Mouse (Mus musculus) NIH3T3 (cell line): Measurements from ENCODE around the gene Usp53.
A peak's percentile ranks its signal among the peaks of the same experiment; 100 is the strongest.

ENCODE experiments used
- DNase-seq: peaks from one replicate; pipeline ENCODE4 v3.0.0-alpha.2; 2012; ENCODE audit warnings: low read depth

The Usp53 gene

DNA sequence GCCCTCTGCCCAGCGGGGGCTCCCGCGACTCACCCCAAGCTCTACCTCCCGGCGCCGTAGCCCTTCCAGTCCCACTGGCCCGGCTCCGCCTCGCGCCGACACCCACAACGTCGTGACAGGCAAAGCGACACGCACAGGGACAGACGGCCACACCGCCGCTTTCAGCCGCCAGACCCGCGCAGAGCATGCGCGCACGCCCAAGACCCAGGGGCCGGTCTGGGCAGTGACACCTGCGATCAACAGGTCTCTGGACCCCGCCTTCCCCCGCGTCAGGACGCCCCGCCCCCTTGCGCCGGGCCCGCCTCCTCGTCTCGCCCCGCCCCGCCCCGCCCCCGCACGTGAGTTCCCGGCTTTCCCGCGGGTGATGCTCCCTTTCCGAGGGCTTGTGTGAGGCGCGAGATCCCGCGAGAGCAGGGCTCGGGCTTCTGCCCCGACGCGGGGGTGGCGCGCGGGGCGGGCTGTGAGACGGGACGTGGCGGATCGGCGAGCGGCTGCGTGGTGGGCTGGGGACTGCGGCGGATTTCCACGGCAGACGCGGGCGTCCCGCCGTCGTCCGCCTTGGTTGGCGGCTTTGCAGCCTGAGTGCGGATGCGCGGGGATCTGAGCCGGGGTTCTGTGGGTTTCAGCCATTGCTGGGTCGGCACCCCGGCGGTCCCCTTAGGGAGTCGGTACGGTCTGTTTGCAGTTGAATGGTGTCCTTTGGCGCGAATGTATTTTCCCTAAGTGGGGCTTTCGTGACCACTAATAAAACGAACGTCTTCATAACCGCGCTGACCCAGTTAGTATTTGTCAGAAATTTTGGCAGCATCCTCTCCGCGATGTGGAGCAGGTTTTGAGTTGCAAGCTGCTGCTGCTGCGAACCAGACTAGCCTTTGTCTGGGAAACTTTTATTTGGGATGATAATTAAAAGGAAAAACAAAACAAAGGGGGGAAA, at the start of gene Usp53:
Usp53 (minus strand) TSS at position 262 of the 934 bp plus-strand sequence.
- peak; percentile 99 for DNase-seq

GRCm38 (mm10) chr3:123033804-123034203, 49.5 kb upstream of the Usp53 start:
- no peak for DNase-seq

GRCm38 (mm10) chr3:123025634-123026033, 41.3 kb upstream of the Usp53 start:
- no peak for DNase-seq

DNA sequence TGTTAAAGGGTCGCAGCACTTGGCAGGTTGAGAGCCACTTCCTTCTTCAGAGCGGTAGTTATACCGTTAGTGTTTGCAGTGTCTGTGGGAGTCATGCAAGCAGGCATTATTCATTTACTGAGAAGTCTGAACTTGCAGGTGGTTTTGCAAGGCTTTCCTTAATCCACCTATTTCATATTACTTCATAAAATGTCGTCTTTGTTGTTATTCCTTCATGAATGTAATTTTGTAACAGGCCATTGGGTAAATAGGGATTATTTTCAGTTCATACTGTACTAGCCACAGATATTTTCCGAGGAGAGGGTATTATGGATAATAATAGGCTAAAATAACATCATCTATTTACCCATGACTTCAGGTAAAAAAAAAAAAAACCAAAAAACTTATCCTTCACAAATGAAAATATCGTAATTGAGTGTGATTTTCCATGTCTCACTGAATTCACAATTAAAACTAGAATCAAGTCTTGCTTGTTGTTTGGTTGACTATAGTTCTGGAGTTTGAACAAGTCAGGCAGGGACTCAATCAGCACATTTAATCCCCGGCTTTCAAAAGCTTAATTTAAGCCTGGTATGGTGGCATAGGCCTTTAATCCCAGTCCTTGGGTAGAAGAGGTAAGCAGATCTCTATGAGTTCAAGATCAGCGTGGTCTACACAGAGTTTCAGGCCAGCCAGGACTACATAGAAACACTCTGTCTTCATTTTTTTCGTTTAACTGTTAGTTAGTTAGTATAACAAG, 40.4 kb upstream of the Usp53 start:
- no peak for DNase-seq

GRCm38 (mm10) chr3:123018792-123019191, 34.5 kb upstream of the Usp53 start:
- peak; percentile 69 for DNase-seq

DNA sequence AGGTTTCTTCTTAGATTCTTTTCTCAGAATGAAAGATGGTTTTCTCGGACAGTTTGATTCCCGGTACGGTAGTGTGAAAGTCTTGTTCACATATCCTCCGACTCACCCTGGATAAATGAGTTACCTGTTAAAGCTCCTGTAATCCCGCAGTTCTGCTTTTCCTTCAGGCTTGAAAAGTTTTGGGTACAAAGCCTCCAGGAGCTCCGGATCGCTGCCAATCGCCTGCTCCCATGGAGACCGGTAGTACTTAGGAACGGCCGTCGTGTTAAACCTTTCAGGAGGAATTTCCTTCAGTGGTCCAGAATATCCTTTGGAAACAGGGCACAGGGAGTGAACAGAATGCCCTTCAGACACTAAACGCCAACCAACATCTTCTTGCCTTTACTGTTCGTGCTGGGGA, 29.2 kb upstream of the Usp53 start:
- DNase-seq, result no peak

GRCm38 (mm10) chr3:123009417-123009816, 25.1 kb upstream of the Usp53 start:
- DNase-seq, result no peak

DNA sequence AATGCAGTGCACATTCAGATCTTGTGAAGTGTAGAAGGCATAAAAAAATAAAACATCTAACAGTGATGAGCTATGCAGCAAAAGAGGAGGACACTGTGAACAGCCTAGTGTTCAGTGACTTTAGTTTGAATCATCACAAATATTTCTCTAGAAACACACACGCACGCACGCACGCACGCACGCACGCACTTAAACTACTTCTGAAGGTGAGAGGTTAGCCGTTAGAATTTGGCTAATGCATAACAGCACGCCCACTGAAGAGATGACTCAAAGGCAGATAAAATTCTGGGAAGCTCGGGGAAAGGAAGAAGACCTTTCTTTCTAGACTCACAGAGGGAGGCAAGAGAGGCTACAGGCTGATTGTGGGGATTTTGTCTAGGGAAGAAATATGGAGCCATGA, 23.1 kb upstream of the Usp53 start:
- DNase-seq, result peak; percentile 86

DNA sequence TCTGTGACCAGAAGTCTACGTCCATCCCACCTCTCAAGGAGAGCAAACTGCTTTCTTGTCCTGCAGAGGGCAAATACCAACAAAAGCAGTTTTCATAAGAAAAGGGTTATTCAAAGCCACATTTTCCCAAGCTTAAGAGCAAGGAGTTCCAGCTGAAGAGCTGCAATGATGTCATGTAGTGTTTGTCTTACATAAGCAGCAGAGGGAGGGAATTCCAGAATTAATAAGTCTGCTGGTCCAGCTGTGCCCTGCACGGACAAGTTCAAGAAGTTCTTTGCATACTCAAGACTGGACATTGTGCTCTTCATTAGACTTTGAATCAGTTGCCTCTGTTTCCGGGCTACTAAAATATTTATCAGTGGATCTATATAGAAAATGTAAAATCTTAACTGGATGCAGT, 16.7 kb upstream of the Usp53 start:
- DNase-seq, result peak; percentile 26

GRCm38 (mm10) chr3:122998511-122998910, 14.2 kb upstream of the Usp53 start:
- peak; percentile 47 for DNase-seq

GRCm38 (mm10) chr3:122996968-122997367, 12.7 kb upstream of the Usp53 start:
- no peak for DNase-seq

DNA sequence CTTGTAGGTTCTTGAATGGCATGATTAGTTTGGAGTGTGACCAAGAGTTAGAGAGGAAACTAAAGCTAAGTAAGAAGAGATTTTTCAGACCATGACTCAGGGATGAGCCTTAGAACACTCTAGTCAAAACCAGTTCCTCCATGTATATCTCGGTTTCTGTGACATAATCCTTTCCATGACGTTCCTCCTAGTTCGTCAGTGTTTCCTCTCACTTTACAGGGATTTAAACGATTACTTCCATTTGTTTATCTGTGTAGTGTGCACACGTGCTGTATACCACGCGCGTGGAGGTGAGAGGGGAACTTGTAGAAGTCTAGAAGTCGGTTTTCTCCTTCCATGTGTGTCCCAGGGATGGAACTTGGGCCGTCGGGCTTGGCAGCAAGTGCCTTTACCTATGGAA, 2.6 kb upstream of the Usp53 start:
- DNase-seq, result peak; percentile 33

- peak; percentile 35 for DNase-seq
These were observed 2.1 kb upstream of the Usp53 start for GRCm38 (mm10) chr3:122986386-122986785.

DNA sequence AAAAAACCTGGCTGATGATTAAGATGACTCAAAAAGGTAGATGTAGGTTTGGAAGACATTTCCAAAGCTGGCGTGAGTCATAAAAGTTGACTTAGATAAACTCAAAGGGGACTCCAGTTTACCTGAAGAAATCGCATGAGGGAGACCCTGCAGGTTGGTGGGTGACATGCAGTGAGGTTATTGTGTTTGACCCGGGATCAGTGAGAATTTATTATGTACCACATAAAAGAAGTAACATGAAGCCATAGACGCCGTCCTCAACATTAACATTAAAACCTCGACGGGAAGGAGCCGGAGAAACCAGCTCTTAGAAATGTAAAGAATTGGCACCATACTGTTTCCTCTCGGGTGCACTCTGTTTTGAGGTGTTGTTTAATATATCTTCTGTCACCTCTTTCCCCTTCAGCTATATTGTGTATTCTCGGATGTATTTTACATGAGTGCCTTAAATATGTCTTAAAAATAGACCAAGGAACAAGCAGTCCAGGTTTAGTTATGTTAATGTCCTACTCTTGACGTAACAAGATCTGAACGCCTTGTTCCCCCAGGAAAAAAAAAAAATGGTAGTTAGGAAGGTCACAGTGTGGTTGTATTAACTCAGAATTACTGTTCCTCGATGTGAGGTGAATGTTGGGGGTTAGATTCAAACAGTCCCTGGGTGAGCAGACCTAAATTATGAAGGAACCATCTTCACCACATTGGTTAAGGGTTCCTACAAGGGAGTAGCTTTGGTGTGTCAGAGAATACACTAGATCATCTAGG, 1.1 kb upstream of the Usp53 start:
- DNase-seq, result no peak

DNA sequence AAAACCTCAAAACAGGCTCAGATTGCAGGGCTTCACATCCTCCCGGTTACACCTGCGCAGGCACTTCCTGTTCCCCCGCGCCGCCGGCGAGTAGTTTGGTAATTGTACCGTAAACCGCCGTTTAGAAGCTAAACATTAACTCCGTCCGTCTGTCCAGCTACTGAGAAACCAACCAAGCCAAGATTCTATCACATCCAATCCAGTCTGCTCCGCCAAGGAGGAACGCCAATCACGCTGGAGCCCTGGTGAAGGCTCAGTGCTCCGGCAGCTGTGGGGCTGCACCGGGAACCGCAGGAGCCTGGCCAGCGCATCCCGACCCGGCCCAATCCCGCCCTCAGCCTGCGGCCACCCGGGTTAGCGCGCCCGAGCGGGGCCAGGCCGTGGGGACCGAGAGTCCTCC, 461 bp downstream of the Usp53 start:
- DNase-seq, result peak; percentile 87

DNA sequence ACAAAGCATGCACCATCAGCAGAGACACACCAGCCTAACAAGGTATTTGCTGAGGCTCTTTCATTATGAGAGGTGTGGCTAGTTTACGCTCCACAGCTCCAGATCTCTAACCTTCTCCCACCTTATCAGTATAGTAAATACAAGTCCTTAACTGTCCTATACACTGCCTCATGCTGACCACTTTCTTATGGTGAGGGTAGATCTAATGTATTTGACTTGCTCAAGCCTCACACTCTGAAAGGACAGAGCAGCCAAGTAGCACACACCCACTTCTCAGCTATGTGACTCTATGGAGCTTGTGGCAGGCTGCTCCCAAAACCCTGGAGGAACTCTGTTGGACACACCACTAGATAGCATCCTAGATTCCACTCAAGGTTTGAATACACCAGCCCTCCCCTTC, 8.3 kb downstream of the Usp53 start:
- DNase-seq, result no peak

- peak; percentile 10 for DNase-seq
These were observed 8.9 kb downstream of the Usp53 start for GRCm38 (mm10) chr3:122975363-122975762.

GRCm38 (mm10) chr3:122974833-122975232, 9.5 kb downstream of the Usp53 start:
- no peak for DNase-seq

GRCm38 (mm10) chr3:122972126-122972822, 12.0 kb downstream of the Usp53 start:
- DNase-seq, result no peak

DNA sequence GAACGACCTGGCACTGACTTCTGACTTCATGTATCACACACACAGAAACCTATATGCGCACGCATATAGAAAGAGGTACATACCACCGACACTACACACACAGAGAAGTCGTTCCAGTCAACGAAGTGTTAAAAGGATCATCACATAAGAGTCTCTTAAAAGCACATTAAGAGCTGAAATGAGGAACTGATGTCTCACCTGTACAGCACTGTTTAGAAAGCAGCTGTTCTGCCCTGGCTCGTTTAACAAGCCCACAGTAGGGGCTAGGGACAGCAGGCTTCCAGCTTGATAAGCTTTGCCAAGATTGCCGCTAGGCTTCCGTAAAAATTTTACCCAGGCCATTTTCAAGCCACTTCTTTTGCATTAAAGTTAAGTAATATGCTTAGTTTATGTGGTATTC, 15.9 kb downstream of the Usp53 start:
- no peak for DNase-seq

- DNase-seq, result no peak
These were observed 20.0 kb downstream of the Usp53 start for GRCm38 (mm10) chr3:122964301-122964700.

DNA sequence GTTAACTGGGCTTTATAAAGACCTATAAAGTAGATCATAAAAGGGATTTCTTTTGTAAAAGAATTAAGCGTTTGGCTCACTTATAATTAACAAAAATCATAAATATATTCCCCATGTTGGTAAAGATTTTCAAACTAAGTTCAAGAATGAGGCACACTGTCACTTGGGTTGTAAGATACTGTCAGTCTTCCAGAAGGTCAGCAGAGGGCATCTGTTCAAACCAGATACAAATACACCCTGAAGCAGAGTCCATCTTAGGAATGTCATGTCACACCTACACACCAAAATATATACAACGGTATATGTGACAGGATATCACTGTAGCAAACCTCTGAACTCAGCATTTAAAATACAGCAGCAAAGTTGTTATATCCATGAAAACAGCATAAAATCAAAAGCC, 34.2 kb downstream of the Usp53 start:
- DNase-seq, result no peak
